Mouse (Mus musculus) embryonic fibroblast, embryonic 13.5 days (primary cell): ENCODE data around the gene Dppa4. TPM values are rescaled to one million over a fixed set of nuclear protein-coding genes. Genes with fewer than 3 reads are reported as not detected.
"Not testable (repeated sequence)": the region's sequence is repeated elsewhere in the genome, so short reads cannot be mapped to it uniquely, and the experiment has no call there.

Experiments
- H3K27ac ChIP-seq: 2 replicates; pipeline ENCODE4 v1.5.1; 2012; ENCODE audit warnings: low read length, control low read depth, inconsistent platforms; ENCODE audit not compliant: insufficient read depth
- H3K4me1 ChIP-seq: 2 replicates; pipeline ENCODE4 v1.6.1; 2011; ENCODE audit warnings: low read length; ENCODE audit not compliant: control insufficient read depth, insufficient read depth
- H3K4me3 ChIP-seq: 2 replicates; pipeline ENCODE4 v1.5.1; 2011; ENCODE audit warnings: mild to moderate bottlenecking, control low read depth, low read length; ENCODE audit not compliant: insufficient read depth
- CTCF ChIP-seq: IDR thresholded peaks from 2 replicates; pipeline ENCODE4 v1.5.1; 2011; ENCODE audit warnings: mild to moderate bottlenecking, control low read depth, low read length, moderate library complexity, borderline replicate concordance; ENCODE audit not compliant: insufficient read depth
- POLR2A ChIP-seq: IDR thresholded peaks from 2 replicates; pipeline ENCODE4 v1.6.1; 2011; ENCODE audit warnings: low read depth, mild to moderate bottlenecking, control low read depth, low read length, moderate library complexity
- polyA plus RNA-seq: library from polyadenylated mRNA; stranded (reverse); fragments of >200 nt; gene quantifications from 2 replicates; pipeline ENCODE4 v1.2.4, GENCODE M21; 2011; ENCODE audit warnings: low read depth; ENCODE audit not compliant: missing spikeins, insufficient read length

Gene Dppa4
- polyA plus RNA-seq, 1 experiment: not detected

DNA sequence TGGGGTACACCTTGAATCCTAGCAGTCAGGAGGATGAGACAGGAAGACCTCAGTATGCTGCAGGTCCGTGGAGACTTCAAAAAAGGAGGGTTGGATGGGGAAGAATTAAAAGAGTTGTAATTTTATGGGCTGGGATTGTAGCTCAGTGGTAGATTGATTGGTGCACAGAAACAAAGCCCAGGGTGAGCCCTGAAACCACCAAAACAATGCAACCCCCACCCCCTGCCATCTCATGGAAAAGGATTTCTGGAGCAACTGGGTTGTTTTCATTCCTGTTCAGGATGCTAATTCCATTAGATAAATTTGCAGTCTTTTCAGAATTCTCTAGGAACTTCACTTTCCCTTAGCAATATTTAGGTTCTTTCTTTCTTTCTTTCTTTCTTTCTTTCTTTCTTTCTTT lies 732 bp upstream of the Dppa4 start:
- H3K4me3 ChIP-seq: no peak overlapping the region
- H3K27ac ChIP-seq: no peak overlapping the region
- TF ChIP-seq POLR2A (no peak), CTCF (no peak)
- H3K4me1 ChIP-seq: no peaks in the 10 kb centered on the region

DNA sequence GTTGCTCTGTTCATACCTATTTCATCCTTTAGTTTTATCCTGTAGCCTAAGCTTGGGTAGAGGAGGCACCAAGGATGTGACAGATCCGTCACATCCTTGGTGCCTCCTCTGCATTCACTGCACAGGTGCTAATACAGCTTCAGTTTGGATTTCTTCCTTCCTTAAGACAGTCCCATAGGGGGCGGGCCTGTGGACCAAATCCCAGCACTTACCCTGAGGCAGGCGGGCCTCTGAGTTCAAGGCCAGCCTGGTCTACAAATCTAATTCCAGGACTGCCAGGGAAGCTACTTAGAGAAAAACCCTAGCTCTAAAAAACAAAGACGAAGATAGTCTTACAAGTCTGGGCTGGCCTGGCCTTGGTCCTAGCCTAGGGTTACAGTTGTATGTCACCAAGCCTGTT lies 2.0 kb downstream of the Dppa4 start:
- TF ChIP-seq CTCF (no peak), POLR2A (no peak)
- H3K27ac ChIP-seq: no peak overlapping the region
- no peak overlapping the region for H3K4me3 ChIP-seq
- no peaks in the 10 kb centered on the region for H3K4me1 ChIP-seq

DNA sequence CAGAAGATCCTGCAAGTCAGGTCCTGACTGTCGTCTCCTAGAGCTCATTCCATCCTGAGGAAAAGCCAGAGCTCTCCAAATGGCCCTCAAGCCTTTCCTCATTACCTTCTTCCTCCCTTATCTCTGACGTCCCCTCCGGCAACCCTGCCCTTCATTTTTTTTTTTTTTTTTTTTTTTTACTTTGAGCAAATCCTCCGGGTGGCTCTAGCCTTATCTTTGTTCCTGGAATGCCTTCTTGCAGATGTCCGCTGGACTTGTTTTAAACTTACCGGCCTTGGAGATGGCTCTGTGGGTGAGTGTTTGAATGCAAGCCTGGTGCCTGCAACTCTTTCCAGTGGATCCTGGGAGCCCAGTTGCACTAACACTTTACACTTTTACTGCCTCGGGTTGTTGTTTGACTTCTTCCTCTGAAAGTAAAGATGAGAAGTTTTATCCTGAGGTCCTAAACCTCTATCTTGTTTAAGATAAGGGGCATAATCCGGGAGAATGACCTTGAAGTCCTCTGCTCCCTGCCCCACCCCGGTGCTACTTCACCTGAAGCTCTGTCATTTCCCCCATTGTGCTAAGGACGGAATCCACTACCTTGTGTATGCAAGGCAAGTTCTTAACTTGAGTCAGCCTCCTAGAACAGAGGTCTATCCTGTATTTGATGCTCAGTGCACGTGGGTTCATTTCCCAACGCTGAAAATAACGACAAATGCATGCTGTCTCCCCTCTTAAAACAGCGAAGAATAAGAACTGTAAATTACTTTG lies 14.0 kb downstream of the Dppa4 start:
- Histone ChIP-seq H3K27ac (no peak overlapping the region), H3K4me3 (no peak overlapping the region), H3K4me1 (no peaks in the 10 kb centered on the region)
- no peak for TF ChIP-seq POLR2A
- TF ChIP-seq CTCF: no peak

DNA sequence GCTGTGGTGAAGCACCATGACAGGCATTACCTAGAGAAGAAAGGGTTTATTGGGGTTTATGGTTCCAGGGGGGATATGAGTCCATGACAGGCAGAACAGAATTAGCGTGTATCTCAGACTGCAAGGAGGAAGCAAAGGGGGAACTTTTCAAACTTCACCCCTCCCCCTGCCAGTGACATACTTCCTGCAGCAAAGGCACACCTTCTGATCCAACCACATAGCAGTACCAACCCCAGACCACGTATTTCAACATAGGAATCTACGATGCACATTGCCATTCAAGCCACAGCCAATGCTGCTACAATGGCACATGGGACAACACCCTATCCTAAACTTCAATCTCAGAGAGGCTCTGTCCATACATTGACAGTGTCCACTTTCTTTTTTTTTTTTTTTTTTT lies 16.4 kb downstream of the Dppa4 start:
- no peak overlapping the region for H3K4me3 ChIP-seq
- no peaks in the 10 kb centered on the region; the same call in 1 of the 2 replicates for H3K4me1 ChIP-seq
- no peak overlapping the region for H3K27ac ChIP-seq
- no peak for TF ChIP-seq POLR2A
- no peak for TF ChIP-seq CTCF

DNA sequence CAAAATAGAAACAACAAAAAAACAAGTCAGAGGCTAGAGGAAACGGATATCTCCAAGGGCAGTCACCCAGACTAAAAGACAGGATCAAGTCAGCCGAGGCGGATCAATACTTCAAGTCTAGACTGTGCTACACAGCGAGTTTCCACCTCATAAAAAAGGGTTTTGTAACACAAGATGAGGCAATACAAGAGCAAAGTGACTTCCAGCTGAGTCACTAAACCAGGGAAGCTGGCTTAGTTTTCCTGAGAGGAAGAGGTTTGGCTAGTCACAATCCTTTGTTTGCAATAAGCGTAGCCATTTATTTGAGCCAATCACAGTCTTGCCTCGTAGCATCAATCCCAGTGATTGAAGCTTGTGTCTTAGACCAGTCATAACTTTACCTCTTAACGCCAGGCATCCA lies 20.0 kb downstream of the Dppa4 start, which contains the start of gene Dppa2:
Gene Dppa2, plus strand, starts transcription at position 400 of the 400 bp plus-strand sequence.
- Histone ChIP-seq H3K4me1 (no peaks in the 10 kb centered on the region; the same call in 1 of the 2 replicates), H3K27ac (peak within 1 kb of the TSS; percentile 44), H3K4me3 (no peak within 1 kb of the TSS)
- TF ChIP-seq POLR2A (no peak), CTCF (no peak)

DNA sequence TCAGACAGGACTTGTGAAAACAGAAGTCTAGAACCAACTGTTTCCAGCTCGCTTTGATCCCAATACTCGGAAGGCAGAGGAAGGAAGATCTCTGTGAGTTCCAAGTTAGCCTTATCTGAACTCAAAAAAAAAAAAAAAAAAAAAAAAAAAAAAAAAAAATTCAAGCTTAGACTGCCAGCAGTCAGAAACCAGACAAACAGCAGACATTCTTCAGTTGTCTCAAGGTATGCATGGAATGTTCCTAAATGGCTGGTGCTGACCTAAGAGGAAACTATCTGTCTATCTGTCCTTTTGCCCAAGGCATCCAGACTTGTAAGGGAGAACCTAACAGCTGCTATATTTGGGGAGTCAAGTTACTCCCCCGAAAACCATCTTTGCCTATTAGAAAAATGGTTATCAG lies 20.4 kb downstream of the Dppa4 start:
- TF ChIP-seq CTCF (no peak), POLR2A (no peak)
- Histone ChIP-seq H3K4me3 (no peak overlapping the region), H3K27ac (peak overlapping the region; percentile 44; the same call in 1 of the 2 replicates), H3K4me1 (no peaks in the 10 kb centered on the region; the same call in 1 of the 2 replicates)

DNA sequence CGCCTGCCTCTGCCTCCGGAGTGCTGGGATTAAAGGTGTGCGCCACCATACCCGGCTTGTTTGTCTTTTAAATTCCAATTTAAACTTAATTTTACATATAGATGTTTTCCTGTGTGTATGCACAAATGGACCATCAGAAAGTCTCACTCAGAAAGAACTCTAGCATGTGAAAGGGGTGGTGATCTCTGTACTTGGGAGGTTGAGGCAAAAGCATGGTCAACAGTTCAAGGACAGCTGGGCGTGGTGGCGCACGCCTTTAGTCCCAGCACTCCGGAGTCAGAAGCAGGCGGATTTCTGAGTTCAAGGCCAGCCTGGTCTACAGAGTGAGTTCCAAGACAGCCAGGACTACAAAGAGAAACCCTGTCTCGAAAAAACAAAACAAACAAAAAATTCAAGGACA lies 25.4 kb downstream of the Dppa4 start:
- not testable (repeated sequence) for H3K27ac ChIP-seq, H3K4me1 ChIP-seq, H3K4me3 ChIP-seq

DNA sequence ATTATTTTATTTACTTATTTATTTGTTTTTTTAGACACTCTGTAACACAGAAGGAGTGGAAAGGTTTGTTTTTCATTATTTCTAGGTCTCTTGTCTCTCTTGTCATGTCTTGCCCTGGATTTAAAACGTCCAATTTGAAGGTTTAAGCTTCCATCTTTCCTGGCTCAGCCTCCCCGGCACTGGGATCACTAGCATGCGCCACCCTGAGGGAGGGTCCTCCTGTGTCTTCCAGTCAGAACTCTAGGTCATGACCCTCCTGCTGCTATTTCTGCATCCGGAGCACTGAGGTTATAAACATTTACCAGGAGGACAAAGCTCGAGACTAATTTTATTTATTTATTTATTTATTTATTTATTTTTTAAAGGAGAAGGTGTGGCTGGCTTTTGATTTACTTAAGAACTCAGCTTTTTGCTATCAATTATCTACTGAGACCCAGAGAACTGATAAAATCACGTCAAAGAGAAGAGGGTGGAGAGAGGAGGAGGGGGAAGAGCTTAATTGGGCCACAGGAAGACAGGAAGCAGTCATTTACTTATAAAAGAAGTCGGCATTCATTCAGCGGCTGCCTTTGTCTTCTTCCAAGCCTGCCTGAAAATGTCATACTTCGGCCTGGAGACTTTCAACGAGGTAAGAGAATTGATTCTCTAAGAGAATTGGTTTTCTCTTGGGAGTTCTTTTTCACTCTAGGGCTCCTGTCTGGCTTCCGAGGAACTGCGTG lies 26.5 kb downstream of the Dppa4 start:
- no peaks in the 10 kb centered on the region for H3K4me1 ChIP-seq
- no peak for TF ChIP-seq POLR2A
- TF ChIP-seq CTCF: no peak
- H3K27ac ChIP-seq: no peak overlapping the region
- no peak overlapping the region for H3K4me3 ChIP-seq

DNA sequence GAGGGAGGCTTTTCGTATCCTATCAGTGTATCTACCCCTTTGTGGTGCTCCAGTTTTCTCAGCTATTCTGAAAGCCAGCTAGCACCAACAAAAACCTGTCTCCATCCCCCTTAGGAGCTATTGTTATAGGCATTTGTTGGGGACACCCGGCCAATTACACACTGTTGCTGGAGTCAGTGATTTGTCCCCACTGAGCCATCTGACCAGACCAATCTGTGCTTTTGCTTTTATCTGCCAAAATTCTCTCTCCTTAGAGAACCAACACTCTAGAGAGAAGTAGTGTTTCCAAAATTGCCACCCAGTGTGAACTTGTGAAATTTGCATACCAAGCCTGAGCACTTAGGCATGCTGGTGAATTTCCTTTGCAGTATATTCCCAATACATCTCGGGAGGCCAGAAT lies 31.8 kb downstream of the Dppa4 start:
- TF ChIP-seq POLR2A: no peak
- TF ChIP-seq CTCF: no peak
- Histone ChIP-seq H3K4me1 (no peaks in the 10 kb centered on the region), H3K27ac (no peak overlapping the region), H3K4me3 (no peak overlapping the region)

DNA sequence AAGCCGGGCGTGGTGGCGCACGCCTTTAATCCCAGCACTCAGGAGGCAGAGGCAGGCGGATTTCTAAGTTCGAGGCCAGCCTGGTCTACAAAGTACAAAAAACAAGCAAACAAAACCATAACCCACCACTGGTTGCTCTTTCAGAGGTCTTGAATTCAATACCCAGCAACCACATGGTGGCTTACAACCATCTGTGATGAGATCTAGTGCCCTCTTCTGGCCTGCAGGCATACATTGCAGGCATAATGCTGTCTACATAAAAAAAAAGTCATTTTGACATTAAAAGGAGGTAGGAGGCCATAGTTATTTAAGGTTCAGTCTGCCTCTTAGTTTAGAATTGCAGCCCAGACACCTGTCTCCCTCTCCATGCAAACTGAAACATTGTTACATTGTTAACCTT lies 37.2 kb downstream of the Dppa4 start:
- Histone ChIP-seq H3K4me3 (no peak overlapping the region), H3K4me1 (no peaks in the 10 kb centered on the region), H3K27ac (no peak overlapping the region)
- TF ChIP-seq CTCF: no peak
- no peak for TF ChIP-seq POLR2A
